Mouse (Mus musculus) liver, embryonic 15.5 days (tissue): ENCODE measurements around the gene Gstp2. TPM values are rescaled to one million over a fixed set of nuclear protein-coding genes. Genes with fewer than 3 reads are reported as not detected.

Experiments
- ATAC-seq: fragments of 200-750 bp; cut with Nextera tagmentation; 2 replicates; pipeline ENCODE4 v1.8.0; 2017; ENCODE audit warnings: moderate number of reproducible peaks, mild to moderate bottlenecking, moderate library complexity; ENCODE audit not compliant: insufficient read depth
- H3K27ac ChIP-seq: fragments of 300-500 bp; sonication (generic); replicated peaks from 2 replicates; pipeline ENCODE4 v1.5.1; 2015; ENCODE audit warnings: mild to moderate bottlenecking, inconsistent platforms
- H3K27me3 ChIP-seq: fragments of 300-500 bp; sonication (generic); 2 replicates; pipeline ENCODE4 v1.6.1; 2015; ENCODE audit warnings: mild to moderate bottlenecking, inconsistent platforms
- H3K36me3 ChIP-seq: fragments of 300-500 bp; sonication (generic); replicated peaks from 2 replicates; pipeline ENCODE4 v1.6.1; 2015; ENCODE audit warnings: moderate library complexity, mild to moderate bottlenecking, inconsistent platforms
- H3K4me1 ChIP-seq: fragments of 300-500 bp; sonication (generic); replicated peaks from 2 replicates; pipeline ENCODE4 v1.6.1; 2015; ENCODE audit warnings: inconsistent platforms
- H3K4me2 ChIP-seq: fragments of 300-500 bp; sonication (generic); 2 replicates; pipeline ENCODE4 v1.6.1; 2015; ENCODE audit warnings: moderate library complexity, mild to moderate bottlenecking, inconsistent platforms
- H3K4me3 ChIP-seq: fragments of 300-500 bp; sonication (generic); replicated peaks from 2 replicates; pipeline ENCODE4 v1.5.1; 2015; ENCODE audit warnings: mild to moderate bottlenecking, inconsistent platforms
- H3K9ac ChIP-seq: fragments of 300-500 bp; sonication (generic); 2 replicates; pipeline ENCODE4 v1.6.1; 2015; ENCODE audit warnings: moderate library complexity, mild to moderate bottlenecking, inconsistent platforms
- H3K9me3 ChIP-seq: fragments of 300-500 bp; sonication (generic); replicated peaks from 2 replicates; pipeline ENCODE4 v1.6.1; 2016; ENCODE audit warnings: inconsistent platforms
- WGBS: fragments of 180-500 bp; shearing (Covaris S2); methylation state at CpG from one replicate; pipeline ENCODE4 v1.1.7; 2015; ENCODE audit warnings: mixed read lengths; ENCODE audit not compliant: insufficient replicate concordance; 5-methylcytosine and 5-hydroxymethylcytosine counted together
- polyA plus RNA-seq: library from polyadenylated mRNA; unstranded; fragments of >200 nt; fragmentation: Nextera tagmentation; extraction: Ambion mirVana; gene quantifications from 2 replicates; pipeline ENCODE4 v1.2.1, GENCODE M21; 2015

Gstp2 gene
- polyA plus RNA-seq, 1 experiment from 2014 or later = 8.0 TPM

DNA sequence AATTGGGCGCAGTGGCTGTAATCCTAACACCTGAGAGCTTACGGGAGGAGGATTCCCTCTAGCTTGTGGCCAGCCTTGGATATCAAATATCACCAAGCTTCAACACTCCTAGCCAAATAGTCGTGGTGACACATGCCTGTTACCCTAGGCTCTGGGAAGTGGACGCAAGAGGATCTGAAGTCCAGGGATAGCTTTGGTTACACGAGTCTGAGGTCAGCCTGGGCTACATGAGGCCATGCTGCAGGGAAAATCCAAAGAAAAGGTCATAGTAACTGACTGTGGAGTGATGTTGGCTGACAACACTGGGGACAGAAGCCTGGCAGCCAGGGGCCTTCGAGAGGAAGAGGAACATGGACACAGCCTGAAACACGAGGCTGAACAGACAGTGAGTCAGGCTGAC is 49.7 kb downstream of the Gstp2 start:
- 0 out of 2 replicates have a peak, but pooled peaks cover 9% of the 10 kb centered on the region for H3K27me3 ChIP-seq
- H3K4me2 ChIP-seq = no peak overlapping the region
- WGBS = 55% methylated on average over 7 of the region's 7 CpGs

DNA sequence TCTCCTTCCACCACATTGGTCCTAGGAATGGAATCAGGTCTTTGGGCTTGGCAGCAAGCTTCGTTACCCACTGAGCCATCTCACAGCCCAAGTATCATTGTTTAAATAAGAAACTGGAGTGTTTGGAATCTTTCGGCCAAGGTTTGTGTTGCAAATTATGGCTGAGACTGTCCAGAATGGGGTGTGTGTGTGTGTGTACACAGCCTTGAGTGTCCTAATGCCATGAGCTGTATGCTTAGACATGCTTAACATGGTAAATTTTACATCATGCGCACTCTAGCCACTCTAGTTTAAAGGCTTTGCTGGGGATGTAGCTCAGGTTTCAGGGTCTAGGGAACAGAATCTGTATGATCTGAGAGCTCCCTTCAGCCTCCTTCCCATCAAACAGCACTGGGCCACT is 50.3 kb downstream of the Gstp2 start:
- H3K9me3 ChIP-seq = no peaks in the 10 kb centered on the region
- no peak overlapping the region for H3K27ac ChIP-seq
- 0 out of 2 replicates have a peak, but pooled peaks cover 9% of the 10 kb centered on the region for H3K27me3 ChIP-seq
- H3K4me2 ChIP-seq = no peak overlapping the region
- ATAC-seq = no peak
- H3K36me3 ChIP-seq = no peaks in the 10 kb centered on the region
- no peak overlapping the region for H3K4me3 ChIP-seq
- H3K9ac ChIP-seq = no peak overlapping the region
- WGBS = 76% methylated on average over 3 of the region's 3 CpGs
- peaks cover 16% of the 10 kb centered on the region for H3K4me1 ChIP-seq

More for the DNA sequence above, 49.7 kb downstream of the Gstp2 start:
- no peak for ATAC-seq
- Histone ChIP-seq H3K36me3 (no peaks in the 10 kb centered on the region), H3K9ac (no peak overlapping the region), H3K4me3 (no peak overlapping the region), H3K4me1 (peaks cover 22% of the 10 kb centered on the region), H3K27ac (no peak overlapping the region), H3K9me3 (no peaks in the 10 kb centered on the region)

DNA sequence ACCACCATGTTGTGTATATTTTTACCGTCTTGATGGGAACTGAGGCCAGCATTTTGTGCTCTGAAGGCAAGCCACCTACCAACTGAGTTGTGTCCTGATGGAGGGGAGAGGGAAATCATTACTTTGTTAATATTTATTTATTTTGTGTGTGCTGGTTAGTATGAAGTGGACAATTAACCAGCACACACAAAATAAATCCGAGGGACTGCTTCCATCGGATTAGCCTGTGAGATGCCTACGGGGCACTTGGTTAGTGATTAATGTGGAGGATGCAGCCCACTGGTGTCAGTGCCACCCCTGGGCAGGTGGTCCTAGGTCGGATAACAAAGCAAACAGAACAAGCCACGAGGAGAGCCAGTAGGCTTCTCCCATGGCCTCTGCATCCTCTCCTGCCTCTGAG is 50.9 kb downstream of the Gstp2 start:
- H3K4me2 ChIP-seq = no peak overlapping the region
- peaks cover 15% of the 10 kb centered on the region for H3K4me1 ChIP-seq
- 0 out of 2 replicates have a peak, but pooled peaks cover 9% of the 10 kb centered on the region for H3K27me3 ChIP-seq
- WGBS = 59% methylated on average over 6 of the region's 6 CpGs
- H3K9me3 ChIP-seq = no peaks in the 10 kb centered on the region
- H3K9ac ChIP-seq = no peak overlapping the region
- no peak overlapping the region for H3K27ac ChIP-seq
- no peaks in the 10 kb centered on the region for H3K36me3 ChIP-seq
- no peak for ATAC-seq
- H3K4me3 ChIP-seq = no peak overlapping the region

DNA sequence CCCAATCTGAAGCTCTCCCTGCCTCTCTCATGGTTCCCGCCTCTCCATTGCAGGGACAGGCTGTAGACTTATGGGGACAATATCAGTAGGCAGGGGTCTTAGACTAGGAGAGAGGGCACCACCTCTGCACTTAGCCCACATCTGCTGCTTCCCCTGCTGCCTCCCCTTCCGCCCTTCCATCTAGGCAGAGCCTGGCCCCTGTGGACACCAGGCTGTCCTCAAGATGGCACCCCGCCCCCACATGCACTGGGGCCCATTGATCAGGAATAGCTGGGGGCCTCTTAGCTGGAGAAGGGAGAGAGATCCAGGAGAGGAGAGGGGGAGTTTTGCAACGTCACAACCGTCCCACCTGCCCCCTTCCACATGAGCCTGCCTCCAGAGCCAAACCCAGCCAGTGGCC is 53.4 kb downstream of the Gstp2 start, which contains the start of gene Tbx10:
Tbx10 (plus strand) TSS at position 337 of the 400 bp plus-strand sequence.
- peaks cover 10% of the 10 kb centered on the region; the same call in 1 of the 2 replicates for H3K4me1 ChIP-seq
- H3K9ac ChIP-seq = no peak within 1 kb of the TSS
- no peak for ATAC-seq
- no peak within 1 kb of the TSS for H3K4me3 ChIP-seq
- no peaks in the 10 kb centered on the region for H3K9me3 ChIP-seq
- H3K4me2 ChIP-seq = no peak within 1 kb of the TSS
- H3K27ac ChIP-seq = no peak within 1 kb of the TSS
- 0 out of 2 replicates have a peak, but pooled peaks cover 9% of the 10 kb centered on the region for H3K27me3 ChIP-seq
- 45% methylated on average over 5 of the region's 5 CpGs for WGBS
- H3K36me3 ChIP-seq = no peaks in the 10 kb centered on the region

DNA sequence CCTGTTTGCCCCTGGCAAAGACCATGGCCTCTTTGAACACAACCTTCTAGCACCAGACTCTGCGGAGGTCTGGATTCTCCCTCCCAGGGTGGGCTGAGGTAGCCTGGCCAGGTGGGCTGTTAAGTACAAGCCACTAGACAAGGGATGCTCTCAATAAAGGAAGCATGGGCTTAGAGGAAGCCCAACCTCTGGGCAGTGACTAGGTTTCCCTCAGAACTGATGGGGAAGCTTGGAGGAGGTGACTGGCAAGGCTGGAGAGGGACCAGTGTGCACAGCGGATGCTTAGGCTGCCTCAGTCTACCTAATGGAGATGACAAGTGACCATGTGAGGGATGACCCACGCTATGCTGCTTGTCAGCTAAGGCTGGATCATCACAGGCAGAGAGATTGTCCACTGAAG is 53.9 kb downstream of the Gstp2 start:
- Histone ChIP-seq H3K27ac (no peak overlapping the region), H3K27me3 (0 out of 2 replicates have a peak, but pooled peaks cover 9% of the 10 kb centered on the region), H3K9ac (no peak overlapping the region), H3K36me3 (no peaks in the 10 kb centered on the region), H3K4me1 (peaks cover 13% of the 10 kb centered on the region), H3K4me3 (no peak overlapping the region), H3K9me3 (no peaks in the 10 kb centered on the region), H3K4me2 (no peak overlapping the region)
- ATAC-seq = no peak
- WGBS = 63% methylated on average over 3 of the region's 3 CpGs

DNA sequence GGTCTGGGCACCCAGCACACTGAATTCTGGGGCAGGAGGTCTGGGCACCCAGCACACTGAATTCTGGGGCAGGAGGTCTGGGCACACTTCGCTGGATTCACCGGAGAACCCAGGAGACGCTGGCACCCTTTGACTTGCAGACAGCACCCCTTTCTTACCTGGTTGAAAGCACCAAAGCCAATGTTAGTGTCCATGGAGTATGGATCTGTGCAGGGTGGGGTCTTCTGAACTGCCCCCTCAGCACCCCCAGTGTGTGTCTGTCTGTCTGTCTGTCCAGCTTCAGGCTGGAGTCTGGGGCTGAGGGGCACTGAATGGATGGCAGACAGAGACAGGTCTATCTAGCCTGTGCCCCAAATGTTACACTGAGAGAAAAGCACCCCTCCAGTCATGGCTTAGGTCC is 54.3 kb downstream of the Gstp2 start:
- H3K27me3 ChIP-seq = 0 out of 2 replicates have a peak, but pooled peaks cover 9% of the 10 kb centered on the region
- no peaks in the 10 kb centered on the region for H3K9me3 ChIP-seq
- H3K9ac ChIP-seq = no peak overlapping the region
- H3K4me2 ChIP-seq = no peak overlapping the region
- peaks cover 17% of the 10 kb centered on the region for H3K4me1 ChIP-seq
- no peak overlapping the region for H3K27ac ChIP-seq
- no peak for ATAC-seq
- no peak overlapping the region for H3K4me3 ChIP-seq
- H3K36me3 ChIP-seq = no peaks in the 10 kb centered on the region
- 87% methylated on average over 3 of the region's 3 CpGs for WGBS

DNA sequence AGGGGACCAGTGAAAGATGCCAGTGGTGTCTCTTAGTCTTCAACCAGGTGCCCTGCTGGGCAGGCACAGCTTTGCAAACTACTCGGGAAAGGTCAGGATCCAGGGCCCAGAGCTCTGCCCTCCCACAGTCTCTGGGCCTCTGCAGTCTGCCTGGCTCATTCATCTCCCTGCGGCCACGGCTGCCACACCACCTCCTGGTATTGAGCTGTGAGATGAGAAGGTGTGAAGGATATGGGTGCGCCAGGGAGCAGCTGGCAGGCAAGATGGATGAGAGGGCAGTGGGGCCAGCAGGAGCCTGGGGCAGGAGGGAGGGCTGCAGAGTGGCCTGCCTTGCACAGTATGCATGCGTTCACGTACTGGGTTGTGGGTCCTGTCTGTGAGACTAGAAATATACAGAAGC is 55.0 kb downstream of the Gstp2 start:
- ATAC-seq = no peak
- Histone ChIP-seq H3K27me3 (0 out of 2 replicates have a peak, but pooled peaks cover 9% of the 10 kb centered on the region), H3K9me3 (no peaks in the 10 kb centered on the region), H3K4me2 (no peak overlapping the region), H3K4me1 (peaks cover 25% of the 10 kb centered on the region), H3K4me3 (no peak overlapping the region), H3K9ac (no peak overlapping the region), H3K36me3 (no peaks in the 10 kb centered on the region), H3K27ac (no peak overlapping the region)
- 66% methylated on average over 6 of the region's 6 CpGs for WGBS

Other genes with a start within 250 kb of the Gstp2 start
- 20.1 and 24.8 TPM in 2 replicates for gene Chka, start 194.2 kb downstream of the Gstp2 start, polyA plus RNA-seq
- gene Tcirg1, start 138.9 kb downstream of the Gstp2 start, polyA plus RNA-seq = 29.5 and 38.6 TPM in 2 replicates
- gene Ndufs8, start 133.2 kb downstream of the Gstp2 start, polyA plus RNA-seq = 168 and 173 TPM in 2 replicates
- gene Aldh3b1, start 116.2 kb downstream of the Gstp2 start, polyA plus RNA-seq = 8.7 and 9.4 TPM in 2 replicates
- 32.2 and 36.8 TPM in 2 replicates for gene Unc93b1, start 110.8 kb downstream of the Gstp2 start, polyA plus RNA-seq
- gene Aldh3b3, start 87.4 kb downstream of the Gstp2 start, polyA plus RNA-seq = 0.03 TPM in 1 of 2 replicates, not detected in the other
- gene Aldh3b2, start 73.7 kb downstream of the Gstp2 start, polyA plus RNA-seq = 0.18 and 0.32 TPM in 2 replicates
- gene Acy3, start 59.5 kb downstream of the Gstp2 start, polyA plus RNA-seq = 10.8 and 11.1 TPM in 2 replicates
- gene Tbx10, start 53.3 kb downstream of the Gstp2 start, polyA plus RNA-seq = 0.21 and 0.33 TPM in 2 replicates
- gene Nudt8, start 45.4 kb downstream of the Gstp2 start, polyA plus RNA-seq = 13.3 and 13.8 TPM in 2 replicates
- 0.45 and 0.48 TPM in 2 replicates for gene Gm49405, start 45.4 kb downstream of the Gstp2 start, polyA plus RNA-seq
- gene Doc2g, start 42.7 kb downstream of the Gstp2 start, polyA plus RNA-seq = 0.38 and 0.78 TPM in 2 replicates
- gene Ndufv1, start 33.2 kb downstream of the Gstp2 start, polyA plus RNA-seq = 152 and 163 TPM in 2 replicates
- gene Gstp1, start 8.0 kb downstream of the Gstp2 start, polyA plus RNA-seq = 752 and 794 TPM in 2 replicates
- gene Gstp3, start 13.5 kb upstream of the Gstp2 start, polyA plus RNA-seq = 77.6 and 97.4 TPM in 2 replicates
- gene Cabp2, start 35.6 kb upstream of the Gstp2 start, polyA plus RNA-seq = 0.29 and 0.38 TPM in 2 replicates
- gene Cdk2ap2, start 51.2 kb upstream of the Gstp2 start, polyA plus RNA-seq = 115 and 127 TPM in 2 replicates
- gene Pitpnm1, start 54.0 kb upstream of the Gstp2 start, polyA plus RNA-seq = 6.0 and 7.9 TPM in 2 replicates
- 35.8 and 38.3 TPM in 2 replicates for gene Aip, start 79.8 kb upstream of the Gstp2 start, polyA plus RNA-seq
- not detected in 2 replicates for gene Gpr152, start 93.8 kb upstream of the Gstp2 start, polyA plus RNA-seq
- 0.13 TPM in 2 replicates for gene Cabp4, start 98.0 kb upstream of the Gstp2 start, polyA plus RNA-seq
- 71.8 and 77.5 TPM in 2 replicates for gene Coro1b, start 102.6 kb upstream of the Gstp2 start, polyA plus RNA-seq
- 15.6 and 17.5 TPM in 2 replicates for gene Ptprcap, start 107.6 kb upstream of the Gstp2 start, polyA plus RNA-seq
- gene Rps6kb2, start 117.3 kb upstream of the Gstp2 start, polyA plus RNA-seq = 32.8 and 34.2 TPM in 2 replicates
- gene Carns1, start 129.5 kb upstream of the Gstp2 start, polyA plus RNA-seq = 0.64 and 0.76 TPM in 2 replicates
- 5.5 and 7.0 TPM in 2 replicates for gene Tbc1d10c, start 145.3 kb upstream of the Gstp2 start, polyA plus RNA-seq
- gene Ppp1ca, start 146.0 kb upstream of the Gstp2 start, polyA plus RNA-seq = 414 and 425 TPM in 2 replicates
- gene Rad9a, start 155.6 kb upstream of the Gstp2 start, polyA plus RNA-seq = 15.6 and 16.5 TPM in 2 replicates
- gene Clcf1, start 168.2 kb upstream of the Gstp2 start, polyA plus RNA-seq = 0.38 and 0.56 TPM in 2 replicates
- gene AC109138.7, start 168.3 kb upstream of the Gstp2 start, polyA plus RNA-seq = not detected in 2 replicates
- gene Pold4, start 185.9 kb upstream of the Gstp2 start, polyA plus RNA-seq = 13.1 and 15.0 TPM in 2 replicates
- 2.0 and 2.3 TPM in 2 replicates for gene Ssh3, start 223.2 kb upstream of the Gstp2 start, polyA plus RNA-seq
- 0.90 and 1.5 TPM in 2 replicates for gene Ankrd13d, start 237.1 kb upstream of the Gstp2 start, polyA plus RNA-seq